Mouse (Mus musculus) small intestine, adult 2 months (tissue): Measurements from ENCODE around the gene Ccdc84.

Experiments used
- CTCF ChIP-seq: fragments of 200-500 bp; IDR thresholded peaks from 2 replicates; pipeline ENCODE4 v1.5.1; 2012; ENCODE audit warnings: low read depth, mild to moderate bottlenecking, control low read depth, inconsistent platforms, low read length, moderate library complexity, mixed read lengths; ENCODE audit not compliant: insufficient replicate concordance, insufficient read length; ENCODE audit errors: extremely low read depth
- POLR2A ChIP-seq: fragments of 200-500 bp; IDR thresholded peaks from 2 replicates; pipeline ENCODE4 v1.6.1; 2012; ENCODE audit warnings: low read depth, mild to moderate bottlenecking, control low read depth, inconsistent platforms, low read length, moderate library complexity

DNA sequence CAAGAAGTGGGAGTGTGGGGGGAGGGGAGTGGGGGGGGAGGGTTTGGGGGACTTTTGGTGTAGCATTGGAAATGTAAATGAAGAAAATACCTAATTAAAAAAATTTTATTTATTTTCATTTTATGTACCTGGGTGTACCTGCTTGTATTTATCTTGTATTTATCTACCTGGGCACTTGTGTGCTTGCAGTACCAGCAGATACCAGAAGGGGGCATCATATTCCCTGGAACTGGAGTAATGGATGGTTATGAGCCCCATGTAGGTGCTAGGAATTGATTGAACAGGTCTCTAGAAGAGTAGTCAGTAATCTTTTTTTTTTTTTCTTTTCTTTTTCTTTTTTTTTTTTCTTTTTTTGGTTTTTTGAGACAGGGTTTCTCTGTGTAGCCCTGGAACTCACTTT is 32.0 kb upstream of the Ccdc84 start:
- TF ChIP-seq POLR2A (no peak), CTCF (no peak)
